Mouse (Mus musculus): ENCODE measurements around the gene Rin2.

DNA sequence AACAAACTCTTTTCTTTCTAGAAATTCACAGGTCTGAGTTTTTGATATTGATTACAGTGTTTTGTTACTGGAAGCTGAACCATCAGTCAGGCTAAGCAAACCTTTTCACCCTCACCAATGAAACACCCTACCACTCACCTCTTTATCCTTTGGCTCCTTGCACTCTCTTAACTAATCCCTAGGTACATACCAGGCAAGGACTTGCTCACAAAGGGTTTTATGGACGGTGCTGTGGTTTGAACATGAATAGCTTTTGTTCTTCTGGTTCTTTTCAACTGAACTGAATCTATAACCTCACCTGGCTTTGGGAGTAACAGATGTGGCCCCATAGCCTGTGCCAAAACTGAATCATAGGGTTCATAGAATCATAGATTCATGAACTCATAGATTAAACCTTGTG lies 71.4 kb downstream of the Rin2 start:
- TF ChIP-seq CTCF (IDR thresholded peaks at IDR 0.05; ENCODE audit: low read depth, low read length) = no peak
- TF ChIP-seq EP300 (IDR thresholded peaks at IDR 0.05; ENCODE audit: insufficient read depth, low read depth, low read length) = no peak

Measured in ES-Bruce4 (cell line).